In the genomic region with DNA sequence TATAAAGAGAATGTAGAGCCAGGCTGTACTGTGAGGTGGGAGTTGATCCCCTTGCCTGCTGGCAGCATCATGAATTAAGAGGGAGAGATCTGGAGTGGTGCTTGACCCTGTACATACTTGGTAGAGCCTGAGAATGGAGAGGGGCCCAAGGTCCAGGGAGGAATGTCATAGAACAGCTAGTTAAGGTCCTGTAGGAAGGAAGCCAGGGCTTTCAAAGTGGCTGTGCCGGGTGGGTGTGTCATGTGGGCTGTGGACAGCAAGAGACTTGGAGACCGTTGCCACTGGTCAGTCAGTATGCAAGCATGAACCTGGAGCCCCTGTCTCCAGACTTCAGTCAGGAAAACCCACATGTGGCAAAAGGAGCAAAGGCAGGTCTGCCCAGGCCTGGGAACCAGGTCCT, we compare ENCODE assay signal across 11 mouse cellular contexts. TPM values are rescaled to one million over a fixed set of nuclear protein-coding genes. Genes with fewer than 3 reads are reported as not detected.
DNase-seq lines count a peak whose midpoint lies in the region; ATAC-seq and TF ChIP-seq lines count a peak whose summit lies in the region.
"Had no signal": no experiment of that assay in that cellular context is flagged by ENCODE, and none has a peak within 500 bp of the region (broad histone marks: within the 10 kb centered on the region; RNA-seq: fewer than 3 reads in every experiment).

No protein-coding gene starts in this region.

- 73% methylated on average over 2 of the region's 2 CpGs for WGBS in hindbrain, embryonic 10.5 days
- 86% methylated on average over 2 of the region's 2 CpGs for WGBS in hindbrain, postnatal 0 days
- WGBS in midbrain, embryonic 12.5 days, result 72% methylated on average over 2 of the region's 2 CpGs
- 64% methylated on average over 2 of the region's 2 CpGs for WGBS in midbrain, embryonic 15.5 days
- 50% methylated on average over 2 of the region's 2 CpGs for WGBS in intestine, postnatal 0 days

- H3K27ac ChIP-seq in hindbrain, embryonic 10.5 days, result peak overlapping the region; percentile 63
- H3K27ac ChIP-seq in hindbrain, postnatal 0 days, result no peak overlapping the region
- H3K27ac ChIP-seq in midbrain, embryonic 12.5 days (replicated peaks), result 0 out of 2 replicates have a peak overlapping the region, but pooled peaks have one; percentile 27
- no peak overlapping the region for H3K27ac ChIP-seq in midbrain, embryonic 15.5 days
- peak overlapping the region; percentile 6 for H3K27ac ChIP-seq in intestine, postnatal 0 days (ENCODE audit: low read depth, low read length)

- H3K27me3 ChIP-seq in hindbrain, embryonic 10.5 days (ENCODE audit: insufficient read depth, poor library complexity, severe bottlenecking), result peaks cover 46% of the 10 kb centered on the region
- H3K27me3 ChIP-seq in hindbrain, postnatal 0 days (ENCODE audit: insufficient read depth, low read length), result no peaks in the 10 kb centered on the region
- peaks cover 5% of the 10 kb centered on the region for H3K27me3 ChIP-seq in midbrain, embryonic 12.5 days
- no peaks in the 10 kb centered on the region for H3K27me3 ChIP-seq in midbrain, embryonic 15.5 days (replicated peaks)
- H3K27me3 ChIP-seq in intestine, postnatal 0 days (replicated peaks; ENCODE audit: control insufficient read depth, insufficient read depth, low read length), result no peaks in the 10 kb centered on the region

- DNase-seq in hindbrain, embryonic 10.5 days (ENCODE audit: low spot score), result no peak
- no peak for DNase-seq in hindbrain, postnatal 0 days (ENCODE audit: low spot score)
- peak; percentile 56 for DNase-seq in lung, postnatal 36 days
- no peak for DNase-seq in layer of hippocampus, postnatal 10 days (ENCODE audit: low spot score in 2 of 2)
- DNase-seq: cerebellum, adult 9-11 months; kidney, adult 18-20 months had no signal

- peaks cover 88% of the 10 kb centered on the region for H3K4me1 ChIP-seq in hindbrain, embryonic 10.5 days (replicated peaks)
- peaks cover 8% of the 10 kb centered on the region; the same call in 1 of the 2 replicates for H3K4me1 ChIP-seq in hindbrain, postnatal 0 days (ENCODE audit: insufficient read depth, low read length)
- peaks cover 53% of the 10 kb centered on the region for H3K4me1 ChIP-seq in midbrain, embryonic 12.5 days
- H3K4me1 ChIP-seq in midbrain, embryonic 15.5 days, result peaks cover 52% of the 10 kb centered on the region
- H3K4me1 ChIP-seq in intestine, postnatal 0 days (replicated peaks; ENCODE audit: control insufficient read depth, insufficient read depth, low read length), result no peaks in the 10 kb centered on the region; the same call in 1 of the 2 replicates

- no peak for ATAC-seq in hindbrain, postnatal 0 days
- ATAC-seq in midbrain, embryonic 12.5 days (ENCODE audit: low FRiP score, low read depth), result no peak
- ATAC-seq in midbrain, embryonic 15.5 days (replicated peaks), result no peak
- ATAC-seq in intestine, postnatal 0 days, result no peak

- no peak overlapping the region for H3K4me3 ChIP-seq in hindbrain, embryonic 10.5 days
- H3K4me3 ChIP-seq in hindbrain, postnatal 0 days (ENCODE audit: low read length), result no peak overlapping the region
- H3K4me3 ChIP-seq in midbrain, embryonic 12.5 days, result no peak overlapping the region
- no peak overlapping the region for H3K4me3 ChIP-seq in midbrain, embryonic 15.5 days
- H3K4me3 ChIP-seq in intestine, postnatal 0 days (ENCODE audit: low read depth, low read length), result no peak overlapping the region

- TF ChIP-seq CTCF in hindbrain, postnatal 0 days (IDR thresholded peaks at IDR 0.05; ENCODE audit: low read depth), result no peak
- TF ChIP-seq CTCF in intestine, postnatal 0 days (IDR thresholded peaks at IDR 0.05; ENCODE audit: low read depth), result no peak

- no peak overlapping the region for H3K4me2 ChIP-seq in hindbrain, postnatal 0 days (ENCODE audit: low read depth, low read length)
- H3K4me2 ChIP-seq in midbrain, embryonic 12.5 days (replicated peaks), result no peak overlapping the region
- H3K4me2 ChIP-seq in midbrain, embryonic 15.5 days, result no peak overlapping the region
- no peak overlapping the region for H3K4me2 ChIP-seq in intestine, postnatal 0 days (replicated peaks; ENCODE audit: low read depth)

- H3K9me3 ChIP-seq in hindbrain, embryonic 10.5 days, result no peaks in the 10 kb centered on the region
- no peaks in the 10 kb centered on the region for H3K9me3 ChIP-seq in hindbrain, postnatal 0 days (ENCODE audit: low read length)
- H3K9me3 ChIP-seq in midbrain, embryonic 12.5 days, result no peaks in the 10 kb centered on the region
- no peaks in the 10 kb centered on the region for H3K9me3 ChIP-seq in midbrain, embryonic 15.5 days
- H3K9me3 ChIP-seq in intestine, postnatal 0 days (ENCODE audit: control insufficient read depth), result no peaks in the 10 kb centered on the region

- H3K9ac ChIP-seq in hindbrain, postnatal 0 days (replicated peaks; ENCODE audit: low read length), result no peak overlapping the region
- H3K9ac ChIP-seq in midbrain, embryonic 12.5 days (replicated peaks), result peak overlapping the region; percentile 28; the same call in 1 of the 2 replicates
- H3K9ac ChIP-seq in midbrain, embryonic 15.5 days, result no peak overlapping the region
- no peak overlapping the region for H3K9ac ChIP-seq in intestine, postnatal 0 days (ENCODE audit: low read depth, low read length)

- H3K36me3 ChIP-seq in hindbrain, embryonic 10.5 days, result no peaks in the 10 kb centered on the region
- H3K36me3 ChIP-seq in hindbrain, postnatal 0 days (ENCODE audit: insufficient read depth, low read length), result no peaks in the 10 kb centered on the region
- H3K36me3 ChIP-seq in midbrain, embryonic 12.5 days, result no peaks in the 10 kb centered on the region
- no peaks in the 10 kb centered on the region for H3K36me3 ChIP-seq in midbrain, embryonic 15.5 days (replicated peaks)
- H3K36me3 ChIP-seq in intestine, postnatal 0 days (ENCODE audit: control insufficient read depth, insufficient read depth), result peaks cover 8% of the 10 kb centered on the region; the same call in 1 of the 2 replicates

RNA-seq across cellular contexts. Expression of a gene that starts 35.4 kb away (rescaled TPM):
- not detected in 2 replicates for polyA plus RNA-seq in hindbrain, embryonic 10.5 days (2016; fragmentation: Nextera tagmentation; extraction: Ambion mirVana)
- 2.0 and 3.2 TPM in 2 replicates for total RNA-seq in hindbrain, postnatal 0 days (2014; rRNA removed)
- polyA plus RNA-seq in hindbrain, postnatal 0 days (2015; fragmentation: Nextera tagmentation; extraction: Ambion mirVana), result 0.45 and 0.57 TPM in 2 replicates
- polyA plus RNA-seq in midbrain, embryonic 12.5 days (2016; fragmentation: Nextera tagmentation; extraction: Ambion mirVana), result not detected in 2 replicates
- polyA plus RNA-seq in midbrain, embryonic 15.5 days (2015; fragmentation: Nextera tagmentation; extraction: Ambion mirVana), result not detected in 2 replicates
- not detected in 2 replicates for polyA plus RNA-seq in intestine, postnatal 0 days (2015; fragmentation: Nextera tagmentation; extraction: Ambion mirVana)
- 1 to 10 TPM in 1 of 2 experiments, under 1 TPM in 1; 0.83 to 1.3 TPM for total RNA-seq in layer of hippocampus, postnatal 10 days (2021)
- total RNA-seq: granulocyte monocyte progenitor cell, adult 5-6 weeks had no signal
- polyA plus RNA-seq: large intestine, adult 2 months had no signal

RNA-seq across cellular contexts. Expression of a gene that starts 43.3 kb away (rescaled TPM):
- 1.6 and 2.4 TPM in 2 replicates for polyA plus RNA-seq in hindbrain, embryonic 10.5 days (2016; fragmentation: Nextera tagmentation; extraction: Ambion mirVana)
- 28.0 and 37.6 TPM in 2 replicates for total RNA-seq in hindbrain, postnatal 0 days (2014; rRNA removed)
- polyA plus RNA-seq in hindbrain, postnatal 0 days (2015; fragmentation: Nextera tagmentation; extraction: Ambion mirVana), result 1.5 and 2.0 TPM in 2 replicates
- polyA plus RNA-seq in midbrain, embryonic 12.5 days (2016; fragmentation: Nextera tagmentation; extraction: Ambion mirVana), result 3.0 TPM in 2 replicates
- polyA plus RNA-seq in midbrain, embryonic 15.5 days (2015; fragmentation: Nextera tagmentation; extraction: Ambion mirVana), result 1.5 and 1.8 TPM in 2 replicates
- 7.7 and 9.8 TPM in 2 replicates for polyA plus RNA-seq in intestine, postnatal 0 days (2015; fragmentation: Nextera tagmentation; extraction: Ambion mirVana)
- total RNA-seq in layer of hippocampus, postnatal 10 days (2021), result 10 to 100 TPM; 25.7 to 27.2 TPM

RNA-seq across cellular contexts. Expression of a gene that starts 51.2 kb away (rescaled TPM):
- polyA plus RNA-seq in hindbrain, embryonic 10.5 days (2016; fragmentation: Nextera tagmentation; extraction: Ambion mirVana), result 67.6 and 75.0 TPM in 2 replicates
- 24.4 and 25.6 TPM in 2 replicates for total RNA-seq in hindbrain, postnatal 0 days (2014; rRNA removed)
- 25.2 and 25.3 TPM in 2 replicates for polyA plus RNA-seq in hindbrain, postnatal 0 days (2015; fragmentation: Nextera tagmentation; extraction: Ambion mirVana)
- 68.3 and 74.0 TPM in 2 replicates for polyA plus RNA-seq in midbrain, embryonic 12.5 days (2016; fragmentation: Nextera tagmentation; extraction: Ambion mirVana)
- polyA plus RNA-seq in midbrain, embryonic 15.5 days (2015; fragmentation: Nextera tagmentation; extraction: Ambion mirVana), result 38.9 and 41.3 TPM in 2 replicates
- polyA plus RNA-seq in intestine, postnatal 0 days (2015; fragmentation: Nextera tagmentation; extraction: Ambion mirVana), result 24.0 and 26.1 TPM in 2 replicates
- total RNA-seq in layer of hippocampus, postnatal 10 days (2021), result 10 to 100 TPM; 37.4 TPM

Comparison
In these comparisons a context has a peak if more than half of its experiments do, and no peak if none do; other contexts are left out.
1. H3K27ac ChIP-seq: peak in hindbrain, embryonic 10.5 days (single experiment), midbrain, embryonic 12.5 days (single experiment) and intestine, postnatal 0 days (single experiment); none in hindbrain, postnatal 0 days (single experiment) and midbrain, embryonic 15.5 days (single experiment).